Mouse (Mus musculus): ENCODE measurements around the gene Kdelr3. TPM values are rescaled to one million over a fixed set of nuclear protein-coding genes. Genes with fewer than 3 reads are reported as not detected.

Gene Kdelr3
- polyA plus RNA-seq, 1 experiment from 2014 or later, result 9.3 TPM

DNA sequence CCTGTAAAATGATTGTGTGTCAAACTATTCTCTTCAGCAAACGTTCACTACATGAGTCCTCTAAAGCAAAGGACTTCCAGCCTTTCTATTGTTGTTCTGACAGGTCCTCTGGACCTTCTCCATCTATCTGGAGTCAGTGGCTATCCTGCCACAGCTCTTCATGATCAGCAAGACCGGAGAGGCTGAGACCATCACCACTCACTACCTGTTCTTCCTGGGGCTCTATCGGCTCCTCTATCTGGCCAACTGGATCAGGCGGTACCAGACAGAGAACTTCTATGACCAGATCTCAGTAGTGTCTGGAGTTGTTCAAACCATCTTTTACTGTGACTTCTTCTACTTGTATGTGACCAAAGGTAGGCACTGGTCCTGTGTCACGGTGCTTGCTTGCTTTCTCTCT, 9.4 kb downstream of the Kdelr3 start:
- Histone ChIP-seq H3K4me2 (ENCODE audit: low read length) (no peak overlapping the region), H3K27ac (ENCODE audit: low read length) (no peak overlapping the region), H3K27me3 (ENCODE audit: control insufficient read depth, insufficient read depth, low read depth, low read length) (no peaks in the 10 kb centered on the region), H3K36me3 (ENCODE audit: control insufficient read depth, insufficient read depth, low read length) (peaks cover 25% of the 10 kb centered on the region), H3K4me3 (ENCODE audit: low read depth, low read length) (no peak overlapping the region), H3K4me1 (ENCODE audit: control insufficient read depth, insufficient read depth, low read length) (no peaks in the 10 kb centered on the region), H3K9ac (ENCODE audit: low read depth, low read length) (no peak overlapping the region), H3K9me3 (replicated peaks; ENCODE audit: control insufficient read depth, low read length, poor library complexity, severe bottlenecking) (no peaks in the 10 kb centered on the region)
- WGBS, result 91% methylated on average over 5 of the region's 5 CpGs
- no peak for ATAC-seq

DNA sequence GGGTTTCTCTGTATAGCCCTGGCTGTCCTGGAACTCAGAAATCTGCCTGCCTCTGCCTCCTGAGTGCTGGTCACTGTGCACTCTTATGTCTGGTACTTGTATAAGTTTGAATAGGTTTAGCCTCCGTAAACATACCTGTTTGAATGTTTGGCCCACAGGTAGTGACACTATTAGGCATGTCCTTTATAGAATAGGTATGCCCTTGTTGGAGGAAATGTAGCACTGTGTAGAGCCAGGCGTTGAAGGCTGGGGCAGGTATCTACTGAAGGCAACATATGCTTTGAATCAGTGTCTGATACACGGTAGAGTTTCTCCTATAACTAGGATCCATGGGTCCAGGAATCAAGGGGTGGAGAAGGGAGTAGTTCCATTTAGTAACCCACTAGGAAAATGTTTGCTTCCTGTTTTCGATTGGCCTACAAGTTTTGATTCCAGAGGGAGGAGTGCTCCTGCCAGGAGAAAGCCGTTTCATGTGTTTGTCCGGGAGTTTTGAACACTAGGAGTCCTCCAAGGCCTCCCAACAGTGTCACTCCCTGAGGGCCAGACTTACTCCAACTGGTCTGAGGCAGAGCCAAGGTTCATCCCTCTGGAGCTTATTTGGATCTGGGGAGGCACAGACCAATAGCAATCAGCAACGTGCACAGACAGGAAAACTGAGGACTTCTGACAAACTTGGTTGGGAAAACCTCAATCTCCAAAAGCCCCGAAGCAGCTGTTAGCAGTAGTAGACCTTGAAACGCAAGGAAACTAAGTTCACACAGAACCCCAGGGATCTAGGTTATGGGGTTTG, 10.0 kb downstream of the Kdelr3 start:
- Histone ChIP-seq H3K4me2 (ENCODE audit: low read length) (no peak overlapping the region), H3K9ac (ENCODE audit: low read depth, low read length) (no peak overlapping the region), H3K4me1 (ENCODE audit: control insufficient read depth, insufficient read depth, low read length) (no peaks in the 10 kb centered on the region), H3K27ac (ENCODE audit: low read length) (no peak overlapping the region), H3K9me3 (replicated peaks; ENCODE audit: control insufficient read depth, low read length, poor library complexity, severe bottlenecking) (no peaks in the 10 kb centered on the region), H3K36me3 (ENCODE audit: control insufficient read depth, insufficient read depth, low read length) (peaks cover 27% of the 10 kb centered on the region), H3K27me3 (ENCODE audit: control insufficient read depth, insufficient read depth, low read depth, low read length) (no peaks in the 10 kb centered on the region), H3K4me3 (ENCODE audit: low read depth, low read length) (no peak overlapping the region)
- WGBS, result 65% methylated on average over 9 of the region's 9 CpGs
- ATAC-seq, result no peak

DNA sequence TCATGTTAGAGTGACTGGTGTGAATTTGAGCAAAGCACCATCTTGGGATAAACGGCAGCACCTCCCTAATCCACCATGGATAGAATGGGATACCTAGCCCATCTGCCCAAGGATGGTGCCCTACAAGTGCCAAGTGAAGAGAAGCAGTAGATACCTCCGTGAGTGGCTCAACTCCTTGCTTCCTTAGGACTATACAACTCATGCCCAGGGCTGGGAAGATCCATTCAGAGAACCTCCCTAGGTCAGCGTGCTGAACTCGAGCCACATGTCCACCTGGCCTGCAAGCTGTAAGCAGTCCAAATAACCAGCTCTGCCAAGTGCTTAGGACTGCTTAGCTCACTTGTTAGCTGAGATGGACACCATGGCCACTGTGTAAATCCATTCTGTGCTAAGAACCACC, 11.0 kb downstream of the Kdelr3 start:
- no peak for ATAC-seq
- no peak overlapping the region for H3K9ac ChIP-seq (ENCODE audit: low read depth, low read length)
- no peaks in the 10 kb centered on the region for H3K27me3 ChIP-seq (ENCODE audit: control insufficient read depth, insufficient read depth, low read depth, low read length)
- no peak overlapping the region for H3K4me2 ChIP-seq (ENCODE audit: low read length)
- no peak overlapping the region for H3K27ac ChIP-seq (ENCODE audit: low read length)
- H3K4me3 ChIP-seq (ENCODE audit: low read depth, low read length), result no peak overlapping the region
- H3K9me3 ChIP-seq (replicated peaks; ENCODE audit: control insufficient read depth, low read length, poor library complexity, severe bottlenecking), result no peaks in the 10 kb centered on the region
- WGBS, result 77% methylated on average over 4 of the region's 4 CpGs
- no peaks in the 10 kb centered on the region for H3K4me1 ChIP-seq (ENCODE audit: control insufficient read depth, insufficient read depth, low read length)
- H3K36me3 ChIP-seq (ENCODE audit: control insufficient read depth, insufficient read depth, low read length), result peaks cover 35% of the 10 kb centered on the region

DNA sequence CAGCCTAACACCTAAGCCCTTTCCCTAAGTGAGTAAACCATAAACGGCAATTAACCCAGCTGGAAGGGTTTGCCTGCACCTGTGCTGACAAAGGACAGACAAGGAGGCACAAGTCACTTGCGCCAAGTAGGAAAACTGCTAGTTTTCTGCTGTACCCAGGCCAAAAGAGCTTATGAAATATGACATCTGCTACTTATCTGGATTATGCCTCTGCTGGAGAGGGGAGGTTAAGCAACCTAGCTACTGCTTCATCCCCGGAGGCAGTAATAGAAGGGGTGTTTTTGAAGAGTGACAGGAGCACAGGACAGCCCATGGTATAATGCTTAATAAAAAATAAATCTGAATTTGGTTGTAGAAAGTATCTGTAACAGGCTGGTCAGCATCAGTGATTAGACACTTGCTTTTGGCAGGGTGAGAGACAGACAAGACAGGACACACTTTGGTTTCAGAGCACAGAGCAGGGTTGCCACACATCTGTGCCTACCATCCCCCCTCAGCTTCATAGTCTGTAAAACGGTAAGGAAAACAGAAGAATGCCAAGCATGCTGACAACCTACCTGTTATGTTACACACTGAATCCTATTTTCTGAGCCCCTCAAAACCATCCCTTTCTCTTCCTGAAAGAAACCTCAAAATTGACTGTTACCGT, 11.9 kb downstream of the Kdelr3 start:
- no peak for ATAC-seq
- H3K4me2 ChIP-seq (ENCODE audit: low read length), result no peak overlapping the region
- 84% methylated on average over 5 of the region's 5 CpGs for WGBS
- H3K27ac ChIP-seq (ENCODE audit: low read length), result no peak overlapping the region
- H3K9me3 ChIP-seq (replicated peaks; ENCODE audit: control insufficient read depth, low read length, poor library complexity, severe bottlenecking), result no peaks in the 10 kb centered on the region
- H3K36me3 ChIP-seq (ENCODE audit: control insufficient read depth, insufficient read depth, low read length), result peaks cover 40% of the 10 kb centered on the region
- no peak overlapping the region for H3K4me3 ChIP-seq (ENCODE audit: low read depth, low read length)
- no peaks in the 10 kb centered on the region for H3K4me1 ChIP-seq (ENCODE audit: control insufficient read depth, insufficient read depth, low read length)
- no peaks in the 10 kb centered on the region for H3K27me3 ChIP-seq (ENCODE audit: control insufficient read depth, insufficient read depth, low read depth, low read length)
- no peak overlapping the region for H3K9ac ChIP-seq (ENCODE audit: low read depth, low read length)

GRCm38 (mm10) chr15:79529935-79530334, 13.7 kb downstream of the Kdelr3 start:
- no peak for ATAC-seq
- Histone ChIP-seq H3K27ac (ENCODE audit: low read length) (no peak overlapping the region), H3K27me3 (ENCODE audit: control insufficient read depth, insufficient read depth, low read depth, low read length) (no peaks in the 10 kb centered on the region), H3K9me3 (replicated peaks; ENCODE audit: control insufficient read depth, low read length, poor library complexity, severe bottlenecking) (no peaks in the 10 kb centered on the region), H3K4me3 (ENCODE audit: low read depth, low read length) (no peak overlapping the region), H3K36me3 (ENCODE audit: control insufficient read depth, insufficient read depth, low read length) (peaks cover 56% of the 10 kb centered on the region), H3K4me1 (ENCODE audit: control insufficient read depth, insufficient read depth, low read length) (no peaks in the 10 kb centered on the region), H3K4me2 (ENCODE audit: low read length) (no peak overlapping the region), H3K9ac (ENCODE audit: low read depth, low read length) (no peak overlapping the region)
- WGBS, result 81% methylated on average over 7 of the region's 7 CpGs

DNA sequence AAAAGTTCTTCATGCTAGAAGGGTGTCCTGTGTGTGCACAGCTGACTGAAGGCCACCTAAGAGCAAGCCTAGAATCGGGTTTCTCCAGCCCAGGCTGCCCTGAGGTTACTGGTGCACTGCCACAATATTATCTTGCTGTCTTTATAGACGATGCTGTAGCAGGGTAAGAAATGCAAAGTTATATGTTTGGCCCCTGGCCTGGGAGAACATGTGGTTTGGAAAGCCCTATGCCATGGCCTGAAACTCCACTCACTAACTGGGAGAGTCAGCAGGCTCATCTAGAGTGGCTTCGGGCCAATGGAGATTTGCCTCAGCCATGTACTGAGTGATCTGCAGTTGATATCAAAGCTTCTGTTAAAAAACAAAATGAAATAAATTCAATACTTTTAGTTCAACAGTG, 17.6 kb downstream of the Kdelr3 start:
- Histone ChIP-seq H3K27ac (ENCODE audit: low read length) (no peak overlapping the region), H3K9me3 (replicated peaks; ENCODE audit: control insufficient read depth, low read length, poor library complexity, severe bottlenecking) (no peaks in the 10 kb centered on the region), H3K4me1 (ENCODE audit: control insufficient read depth, insufficient read depth, low read length) (no peaks in the 10 kb centered on the region), H3K4me2 (ENCODE audit: low read length) (no peak overlapping the region), H3K36me3 (ENCODE audit: control insufficient read depth, insufficient read depth, low read length) (peaks cover 79% of the 10 kb centered on the region), H3K9ac (ENCODE audit: low read depth, low read length) (no peak overlapping the region), H3K27me3 (ENCODE audit: control insufficient read depth, insufficient read depth, low read depth, low read length) (no peaks in the 10 kb centered on the region), H3K4me3 (ENCODE audit: low read depth, low read length) (no peak overlapping the region)
- WGBS, result 96% methylated on average over 3 of the region's 3 CpGs
- ATAC-seq, result no peak

DNA sequence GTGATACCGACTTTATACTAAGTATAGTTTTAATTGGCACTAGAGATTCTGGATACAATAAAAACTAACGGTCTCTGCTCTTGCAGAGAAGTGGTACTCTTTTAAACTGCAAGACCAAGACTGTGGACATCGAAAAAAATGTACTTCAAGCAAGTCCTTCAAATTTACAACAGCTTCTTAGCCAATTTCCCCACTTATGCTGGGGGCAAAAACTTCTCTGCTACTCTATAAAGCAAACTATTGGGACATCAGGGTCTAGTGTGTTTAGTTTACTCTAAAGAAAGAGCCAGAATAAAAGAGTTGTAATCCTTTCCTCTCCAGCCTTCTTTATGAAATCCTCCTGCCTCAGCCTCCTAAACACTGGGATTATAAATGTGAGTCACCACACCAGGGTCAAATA, 27.8 kb downstream of the Kdelr3 start:
- no peak overlapping the region for H3K4me3 ChIP-seq (ENCODE audit: low read depth, low read length)

GRCm38 (mm10) chr15:79545496-79545895, 29.3 kb downstream of the Kdelr3 start:
- Histone ChIP-seq H3K27ac (ENCODE audit: low read length) (peak overlapping the region; percentile 100), H3K4me1 (ENCODE audit: control insufficient read depth, insufficient read depth, low read length) (peaks cover 27% of the 10 kb centered on the region), H3K4me2 (ENCODE audit: low read length) (peak overlapping the region; percentile 89), H3K27me3 (ENCODE audit: control insufficient read depth, insufficient read depth, low read depth, low read length) (no peaks in the 10 kb centered on the region), H3K4me3 (ENCODE audit: low read depth, low read length) (peak overlapping the region; percentile 89), H3K9me3 (replicated peaks; ENCODE audit: control insufficient read depth, low read length, poor library complexity, severe bottlenecking) (no peaks in the 10 kb centered on the region), H3K36me3 (ENCODE audit: control insufficient read depth, insufficient read depth, low read length) (peaks cover 17% of the 10 kb centered on the region), H3K9ac (ENCODE audit: low read depth, low read length) (peak overlapping the region; percentile 99)
- 2% methylated on average over 3 of the region's 3 CpGs for WGBS
- no peak for ATAC-seq

More for the DNA sequence above, 27.8 kb downstream of the Kdelr3 start:
- peak overlapping the region; percentile 89 for H3K4me2 ChIP-seq (ENCODE audit: low read length)
- 97% methylated on average over 3 of the region's 3 CpGs for WGBS
- H3K27ac ChIP-seq (ENCODE audit: low read length), result no peak overlapping the region
- H3K9me3 ChIP-seq (replicated peaks; ENCODE audit: control insufficient read depth, low read length, poor library complexity, severe bottlenecking), result no peaks in the 10 kb centered on the region
- peaks cover 31% of the 10 kb centered on the region for H3K36me3 ChIP-seq (ENCODE audit: control insufficient read depth, insufficient read depth, low read length)
- H3K27me3 ChIP-seq (ENCODE audit: control insufficient read depth, insufficient read depth, low read depth, low read length), result no peaks in the 10 kb centered on the region
- H3K4me1 ChIP-seq (ENCODE audit: control insufficient read depth, insufficient read depth, low read length), result peaks cover 27% of the 10 kb centered on the region
- H3K9ac ChIP-seq (ENCODE audit: low read depth, low read length), result no peak overlapping the region
- ATAC-seq, result no peak

DNA sequence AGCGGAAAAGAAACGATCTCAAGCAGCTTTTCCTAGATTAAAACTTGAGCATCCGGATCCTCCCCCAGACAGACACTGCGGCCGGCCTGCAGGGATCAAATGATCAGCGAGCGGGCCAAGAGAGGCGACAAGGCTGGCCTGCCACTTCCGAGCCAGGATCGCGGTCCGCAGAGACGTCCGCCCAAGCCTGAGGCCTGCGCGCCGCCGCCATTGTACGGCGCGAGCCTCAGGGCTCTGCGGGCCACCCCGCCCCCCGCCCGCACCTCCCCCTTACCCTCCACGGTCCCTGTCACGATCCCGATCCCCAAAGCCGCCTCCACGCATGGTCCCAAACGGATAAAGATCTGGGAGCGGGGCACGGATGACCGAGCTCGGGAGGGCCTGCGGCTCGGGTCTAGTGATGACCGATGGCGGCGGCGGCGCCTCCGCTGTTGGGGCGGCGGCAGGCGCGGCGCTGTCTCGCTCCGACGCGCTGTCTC, 29.7 kb downstream of the Kdelr3 start:
- H3K9ac ChIP-seq (ENCODE audit: low read depth, low read length), result peak overlapping the region; percentile 99
- peak overlapping the region; percentile 100 for H3K27ac ChIP-seq (ENCODE audit: low read length)
- peak overlapping the region; percentile 89 for H3K4me3 ChIP-seq (ENCODE audit: low read depth, low read length)
- peaks cover 15% of the 10 kb centered on the region for H3K36me3 ChIP-seq (ENCODE audit: control insufficient read depth, insufficient read depth, low read length)
- H3K27me3 ChIP-seq (ENCODE audit: control insufficient read depth, insufficient read depth, low read depth, low read length), result no peaks in the 10 kb centered on the region
- peaks cover 27% of the 10 kb centered on the region for H3K4me1 ChIP-seq (ENCODE audit: control insufficient read depth, insufficient read depth, low read length)
- peak overlapping the region; percentile 89 for H3K4me2 ChIP-seq (ENCODE audit: low read length)
- ATAC-seq, result peak; percentile 74
- no peaks in the 10 kb centered on the region for H3K9me3 ChIP-seq (replicated peaks; ENCODE audit: control insufficient read depth, low read length, poor library complexity, severe bottlenecking)
- under 1% methylated on average over 50 of the region's 52 CpGs for WGBS
